Mouse (Mus musculus) lung, postnatal 25 days (tissue): ENCODE data around the gene Aldh1l1.

Source experiments
- DNase-seq: peaks from one replicate; pipeline ENCODE4 v3.0.0; 2022; ENCODE audit warnings: low spot score

Gene Aldh1l1

GRCm38 (mm10) chr6:90472079-90472478 is 14.1 kb upstream of the Aldh1l1 start:
- no peak for DNase-seq

GRCm38 (mm10) chr6:90472697-90473096 is 13.5 kb upstream of the Aldh1l1 start:
- no peak for DNase-seq

- DNase-seq, result no peak
Observed at GRCm38 (mm10) chr6:90473630-90474360, 12.4 kb upstream of the Aldh1l1 start.

GRCm38 (mm10) chr6:90474361-90474750 is 11.9 kb upstream of the Aldh1l1 start:
- no peak for DNase-seq

GRCm38 (mm10) chr6:90475176-90475853 is 10.9 kb upstream of the Aldh1l1 start:
- DNase-seq, result no peak

GRCm38 (mm10) chr6:90475854-90476212 is 10.4 kb upstream of the Aldh1l1 start:
- no peak for DNase-seq

GRCm38 (mm10) chr6:90476941-90477518 is 9.2 kb upstream of the Aldh1l1 start:
- peak; percentile 65 for DNase-seq

GRCm38 (mm10) chr6:90484249-90484648 is 2.0 kb upstream of the Aldh1l1 start:
- no peak for DNase-seq

- no peak for DNase-seq
Observed at GRCm38 (mm10) chr6:90484876-90485275, 1.4 kb upstream of the Aldh1l1 start.

- no peak for DNase-seq
Observed at GRCm38 (mm10) chr6:90487531-90487930, 1.3 kb downstream of the Aldh1l1 start.

GRCm38 (mm10) chr6:90489532-90489931 is 3.3 kb downstream of the Aldh1l1 start:
- no peak for DNase-seq

- DNase-seq, result no peak
Observed at GRCm38 (mm10) chr6:90490976-90491375, 4.7 kb downstream of the Aldh1l1 start.

- no peak for DNase-seq
Observed at GRCm38 (mm10) chr6:90491956-90492744, 5.9 kb downstream of the Aldh1l1 start.

GRCm38 (mm10) chr6:90494155-90494554 is 7.9 kb downstream of the Aldh1l1 start:
- DNase-seq, result no peak

GRCm38 (mm10) chr6:90494566-90494965 is 8.3 kb downstream of the Aldh1l1 start:
- DNase-seq, result no peak

GRCm38 (mm10) chr6:90495282-90495912 is 9.2 kb downstream of the Aldh1l1 start:
- DNase-seq, result no peak

- no peak for DNase-seq
Observed at GRCm38 (mm10) chr6:90496217-90496616, 10.0 kb downstream of the Aldh1l1 start.

- DNase-seq, result no peak
Observed at GRCm38 (mm10) chr6:90499509-90499908, 13.3 kb downstream of the Aldh1l1 start.

GRCm38 (mm10) chr6:90501222-90501940 is 15.2 kb downstream of the Aldh1l1 start:
- DNase-seq, result peak; percentile 33

GRCm38 (mm10) chr6:90505906-90506305 is 19.7 kb downstream of the Aldh1l1 start:
- peak; percentile 78 for DNase-seq

GRCm38 (mm10) chr6:90506673-90507311 is 20.6 kb downstream of the Aldh1l1 start:
- peak; percentile 95 for DNase-seq
